Mouse (Mus musculus) lung, embryonic 14.5 days (tissue): Measurements from ENCODE around the gene Tbck. TPM values are rescaled to one million over a fixed set of nuclear protein-coding genes. Genes with fewer than 3 reads are reported as not detected.
A peak's percentile ranks its signal among the peaks of the same experiment; 100 is the strongest.

Experiments
- ATAC-seq: fragments of 200-750 bp; cut with Nextera tagmentation; 2 replicates; pipeline ENCODE4 v1.8.0; 2017; ENCODE audit warnings: mild to moderate bottlenecking, moderate TSS enrichment, moderate library complexity; ENCODE audit not compliant: insufficient read depth
- DNase-seq: peaks from one replicate; pipeline ENCODE4 v3.0.0-alpha.2; 2015
- H3K27ac ChIP-seq: fragments of 300-500 bp; sonication (generic); 2 replicates; pipeline ENCODE4 v1.5.1; 2014; ENCODE audit warnings: low read depth, mild to moderate bottlenecking, moderate library complexity
- H3K27me3 ChIP-seq: fragments of 300-500 bp; sonication (generic); 2 replicates; pipeline ENCODE4 v1.6.1; 2014; ENCODE audit warnings: low read length, control low read depth; ENCODE audit not compliant: insufficient read depth
- H3K36me3 ChIP-seq: fragments of 300-500 bp; sonication (generic); 2 replicates; pipeline ENCODE4 v1.6.1; 2014; ENCODE audit warnings: control low read depth; ENCODE audit not compliant: insufficient read depth
- H3K4me1 ChIP-seq: fragments of 300-500 bp; sonication (generic); 2 replicates; pipeline ENCODE4 v1.6.1; 2014; ENCODE audit warnings: antibody characterized with exemption, control low read depth; ENCODE audit not compliant: insufficient read depth
- H3K4me2 ChIP-seq: fragments of 300-500 bp; sonication (generic); 2 replicates; pipeline ENCODE4 v1.6.1; 2014; ENCODE audit warnings: mild to moderate bottlenecking
- H3K4me3 ChIP-seq: fragments of 300-500 bp; sonication (generic); 2 replicates; pipeline ENCODE4 v1.5.1; 2014; ENCODE audit warnings: low read depth, low read length
- H3K9ac ChIP-seq: fragments of 300-500 bp; sonication (generic); 2 replicates; pipeline ENCODE4 v1.6.1; 2014
- H3K9me3 ChIP-seq: fragments of 300-500 bp; sonication (generic); 2 replicates; pipeline ENCODE4 v1.6.1; 2016; ENCODE audit warnings: low read depth, low read length, control low read depth
- CTCF ChIP-seq: IDR thresholded peaks from 2 replicates; pipeline ENCODE4 v1.5.1; 2016; ENCODE audit warnings: antibody characterized with exemption, low read depth
- WGBS: fragments of 180-500 bp; shearing (Covaris S2); extraction: QIAGEN DNeasy Blood & Tissue Kit; methylation state at CpG from one replicate; pipeline ENCODE4 v1.1.7; 2014; 5-methylcytosine and 5-hydroxymethylcytosine counted together
- polyA plus RNA-seq: library from polyadenylated mRNA; unstranded; fragments of >200 nt; fragmentation: Nextera tagmentation; extraction: Ambion mirVana; gene quantifications from 2 replicates; pipeline ENCODE4 v1.2.1, GENCODE M21; 2014

Gene Tbck
- polyA plus RNA-seq, 1 experiment from 2014 or later: 19.6 TPM

- DNase-seq (no peak), ATAC-seq (no peak)
- Histone ChIP-seq H3K27me3 (no peaks in the 10 kb centered on the region), H3K36me3 (no peaks in the 10 kb centered on the region), H3K9ac (no peak overlapping the region), H3K27ac (no peak overlapping the region), H3K9me3 (no peaks in the 10 kb centered on the region), H3K4me3 (no peak overlapping the region), H3K4me2 (no peak overlapping the region), H3K4me1 (no peaks in the 10 kb centered on the region)
- TF ChIP-seq CTCF: no peak
- 76% methylated on average over 8 of the region's 8 CpGs for WGBS
Measured at GRCm38 (mm10) chr3:132864986-132865385, 181.0 kb downstream of the Tbck start.

DNA sequence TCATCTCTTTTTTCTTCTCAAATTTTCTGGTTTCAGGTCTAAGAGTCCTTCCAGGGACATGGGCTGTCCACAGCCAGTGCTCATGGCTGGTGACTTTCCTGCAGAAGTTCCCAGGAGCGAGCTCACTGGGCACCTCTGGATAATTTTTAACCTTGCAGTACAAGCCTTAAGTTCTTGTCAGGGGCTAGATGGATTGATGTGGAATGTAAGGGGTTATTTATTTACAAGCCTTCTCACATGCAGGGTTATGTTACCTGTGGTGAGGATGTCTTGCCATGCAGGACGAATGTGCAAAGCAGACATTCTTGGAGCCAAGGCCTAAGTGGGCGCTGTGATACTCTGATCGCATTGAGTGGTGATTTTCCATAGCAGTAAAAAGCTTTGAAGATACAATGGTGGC, 181.7 kb downstream of the Tbck start:
- H3K9me3 ChIP-seq: no peaks in the 10 kb centered on the region
- H3K4me3 ChIP-seq: no peak overlapping the region
- H3K36me3 ChIP-seq: no peaks in the 10 kb centered on the region
- no peak overlapping the region for H3K4me2 ChIP-seq
- ATAC-seq (no peak), DNase-seq (no peak)
- H3K27ac ChIP-seq: no peak overlapping the region
- no peaks in the 10 kb centered on the region for H3K27me3 ChIP-seq
- 72% methylated on average over 4 of the region's 4 CpGs for WGBS
- no peak overlapping the region for H3K9ac ChIP-seq
- TF ChIP-seq CTCF: no peak
- no peaks in the 10 kb centered on the region for H3K4me1 ChIP-seq

- no peaks in the 10 kb centered on the region for H3K4me1 ChIP-seq
- WGBS: 68% methylated on average over 3 of the region's 3 CpGs
- no peak overlapping the region for H3K27ac ChIP-seq
- DNase-seq (no peak), ATAC-seq (no peak)
- no peak overlapping the region for H3K4me3 ChIP-seq
- H3K9ac ChIP-seq: no peak overlapping the region
- no peak for TF ChIP-seq CTCF
- H3K4me2 ChIP-seq: no peak overlapping the region
- H3K36me3 ChIP-seq: no peaks in the 10 kb centered on the region
- H3K9me3 ChIP-seq: no peaks in the 10 kb centered on the region
- H3K27me3 ChIP-seq: no peaks in the 10 kb centered on the region
Measured at GRCm38 (mm10) chr3:132866984-132867383, 183.0 kb downstream of the Tbck start.

DNA sequence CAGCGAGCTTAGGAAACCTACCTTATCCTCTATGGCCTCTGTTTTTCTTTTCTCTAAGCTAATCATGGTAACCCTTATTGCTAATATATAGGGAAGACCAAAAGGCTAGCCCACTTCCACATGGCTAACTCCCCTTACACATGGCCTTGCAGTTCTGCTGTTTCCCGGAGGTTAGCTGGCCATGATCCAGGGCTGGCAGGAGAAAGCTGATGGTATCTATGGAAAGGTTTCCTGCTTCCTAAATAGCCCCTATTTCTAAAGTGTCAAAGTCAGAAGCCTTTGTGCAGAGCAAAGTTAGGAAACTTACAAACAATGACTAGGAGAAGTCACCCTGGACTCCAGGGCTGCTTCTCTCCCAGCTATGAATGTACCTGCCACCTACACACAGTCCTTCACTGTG, 184.9 kb downstream of the Tbck start:
- WGBS: 53% methylated on average over 2 of the region's 2 CpGs
- no peaks in the 10 kb centered on the region for H3K4me1 ChIP-seq
- H3K9ac ChIP-seq: no peak overlapping the region
- H3K9me3 ChIP-seq: no peaks in the 10 kb centered on the region
- no peak for TF ChIP-seq CTCF
- ATAC-seq (no peak), DNase-seq (peak; percentile 59)
- no peak overlapping the region for H3K4me3 ChIP-seq
- no peaks in the 10 kb centered on the region for H3K36me3 ChIP-seq
- no peak overlapping the region for H3K4me2 ChIP-seq
- no peak overlapping the region for H3K27ac ChIP-seq
- no peaks in the 10 kb centered on the region for H3K27me3 ChIP-seq

DNA sequence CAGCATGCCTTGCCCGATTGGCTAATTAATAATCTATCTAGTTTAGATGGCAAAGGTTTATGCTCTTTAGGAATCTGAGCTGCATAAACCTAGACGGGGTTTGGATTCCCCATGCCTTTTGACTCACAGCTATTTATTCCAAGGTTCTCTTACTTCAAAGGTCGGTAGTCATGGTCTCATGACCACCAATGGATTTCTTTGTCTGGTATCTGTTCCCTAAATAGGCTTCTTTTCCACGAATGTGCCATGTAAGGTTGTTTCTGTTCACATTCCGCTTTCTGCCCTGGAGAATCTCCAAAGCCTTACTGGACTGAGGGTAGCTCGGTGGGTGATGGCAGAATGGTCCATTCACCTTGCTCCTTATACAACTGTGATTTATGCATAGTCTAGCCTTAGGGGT, 186.1 kb downstream of the Tbck start:
- H3K9me3 ChIP-seq: no peaks in the 10 kb centered on the region
- no peak for ATAC-seq
- no peaks in the 10 kb centered on the region for H3K4me1 ChIP-seq
- no peaks in the 10 kb centered on the region for H3K36me3 ChIP-seq
- 84% methylated on average over 6 of the region's 6 CpGs for WGBS
- no peak overlapping the region for H3K9ac ChIP-seq
- H3K27me3 ChIP-seq: no peaks in the 10 kb centered on the region
- no peak overlapping the region for H3K4me2 ChIP-seq
- no peak overlapping the region for H3K27ac ChIP-seq
- DNase-seq: no peak
- no peak for TF ChIP-seq CTCF
- H3K4me3 ChIP-seq: no peak overlapping the region

GRCm38 (mm10) chr3:132871318-132871904, 187.5 kb downstream of the Tbck start:
- no peak for TF ChIP-seq CTCF
- DNase-seq (peak; percentile 56), ATAC-seq (peak; percentile 29; the same call in 1 of the 2 replicates)
- 71% methylated on average over 9 of the region's 9 CpGs for WGBS
- H3K4me1 ChIP-seq: 0 out of 2 replicates have a peak, but pooled peaks cover 5% of the 10 kb centered on the region
- no peaks in the 10 kb centered on the region for H3K27me3 ChIP-seq
- H3K27ac ChIP-seq: no peak overlapping the region
- H3K4me2 ChIP-seq: no peak overlapping the region
- H3K36me3 ChIP-seq: no peaks in the 10 kb centered on the region
- no peaks in the 10 kb centered on the region for H3K9me3 ChIP-seq
- no peak overlapping the region for H3K9ac ChIP-seq
- no peak overlapping the region for H3K4me3 ChIP-seq

DNA sequence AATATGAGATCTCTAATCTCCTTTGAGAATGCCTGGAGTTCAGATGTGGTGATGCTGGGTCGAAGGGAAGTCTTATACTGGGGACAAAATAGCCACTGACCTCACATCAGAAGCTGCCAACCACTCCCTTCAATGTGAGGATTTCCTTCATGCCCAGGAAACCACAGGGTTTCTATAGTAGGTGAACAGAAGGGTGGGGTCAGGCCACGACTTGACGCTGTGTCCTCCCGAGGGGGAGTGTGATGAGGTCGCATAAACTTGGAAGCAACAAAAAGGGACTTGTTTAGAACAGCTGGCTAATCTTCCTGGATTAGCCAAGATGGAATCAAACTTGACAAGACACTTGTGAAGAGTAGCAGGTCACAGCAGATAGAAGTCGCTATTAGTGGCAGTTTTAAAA, 189.3 kb downstream of the Tbck start:
- H3K27ac ChIP-seq: no peak overlapping the region
- DNase-seq: no peak
- no peaks in the 10 kb centered on the region for H3K9me3 ChIP-seq
- ATAC-seq: no peak
- WGBS: 50% methylated on average over 6 of the region's 6 CpGs
- no peak overlapping the region for H3K4me2 ChIP-seq
- no peak overlapping the region for H3K9ac ChIP-seq
- no peak overlapping the region for H3K4me3 ChIP-seq
- H3K27me3 ChIP-seq: no peaks in the 10 kb centered on the region
- H3K4me1 ChIP-seq: 0 out of 2 replicates have a peak, but pooled peaks cover 6% of the 10 kb centered on the region
- TF ChIP-seq CTCF: no peak
- H3K36me3 ChIP-seq: no peaks in the 10 kb centered on the region
